In the genomic region with DNA sequence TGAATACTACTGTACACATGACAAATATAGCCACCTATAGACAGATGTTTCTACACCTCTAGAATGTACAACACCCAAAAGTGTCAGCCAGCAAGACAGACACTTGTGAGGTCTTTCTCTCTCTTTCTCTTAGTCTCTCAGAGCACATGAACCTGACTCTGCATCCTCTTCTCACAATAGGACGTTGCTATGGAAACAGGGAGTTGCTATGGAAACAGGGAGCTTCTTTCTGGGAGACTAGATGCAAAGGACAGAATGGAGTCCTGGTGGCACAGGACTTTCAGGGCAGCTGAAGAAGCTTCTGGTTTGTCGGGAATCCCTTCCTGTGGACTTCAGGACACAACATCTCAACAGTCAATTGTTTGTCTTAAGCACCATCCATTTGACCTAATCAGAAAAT, we compare ENCODE assay signal across 8 mouse cellular contexts.
DNase-seq lines count a peak whose midpoint lies in the region.

No protein-coding gene starts in this region.

- intact Hi-C loops in left cerebral cortex, postnatal 14 days (cut with DNase I), result no loop called here

- peak; percentile 78 to 82 for DNase-seq in cerebellum, postnatal 10 days
- DNase-seq in cerebellum, adult 18-20 months, result no peak
- DNase-seq in forelimb bud, embryonic 11.5 days (ENCODE audit: low read depth, low spot score), result peak; percentile 68
- DNase-seq in left cerebral cortex, postnatal 14 days (ENCODE audit: low spot score in 2 of 2), result peak; percentile 62 to 69
- DNase-seq in right cerebral cortex, adult 2 months (ENCODE audit: low spot score in 2 of 2), result peak; percentile 22 to 67
- no peak for DNase-seq in kidney, adult 8-10 months
- DNase-seq in adrenal gland, postnatal 36 days, result no peak
- no peak for DNase-seq in kidney, postnatal 36 days

Comparison
In these comparisons a context has a peak if more than half of its experiments do, and no peak if none do; other contexts are left out.
1. DNase-seq: peak in cerebellum, postnatal 10 days (2 of 2), forelimb bud, embryonic 11.5 days (single experiment), left cerebral cortex, postnatal 14 days (2 of 2) and right cerebral cortex, adult 2 months (2 of 2); none in cerebellum, adult 18-20 months (0 of 2), kidney, adult 8-10 months (0 of 2), adrenal gland, postnatal 36 days (0 of 2) and kidney, postnatal 36 days (0 of 2).